Mouse (Mus musculus): ENCODE measurements around the gene BC051142. TPM values are rescaled to one million over a fixed set of nuclear protein-coding genes. Genes with fewer than 3 reads are reported as not detected.
A peak's percentile ranks its signal among the peaks of the same experiment; 100 is the strongest.

Gene BC051142
- not detected for total RNA-seq (2022)

DNA sequence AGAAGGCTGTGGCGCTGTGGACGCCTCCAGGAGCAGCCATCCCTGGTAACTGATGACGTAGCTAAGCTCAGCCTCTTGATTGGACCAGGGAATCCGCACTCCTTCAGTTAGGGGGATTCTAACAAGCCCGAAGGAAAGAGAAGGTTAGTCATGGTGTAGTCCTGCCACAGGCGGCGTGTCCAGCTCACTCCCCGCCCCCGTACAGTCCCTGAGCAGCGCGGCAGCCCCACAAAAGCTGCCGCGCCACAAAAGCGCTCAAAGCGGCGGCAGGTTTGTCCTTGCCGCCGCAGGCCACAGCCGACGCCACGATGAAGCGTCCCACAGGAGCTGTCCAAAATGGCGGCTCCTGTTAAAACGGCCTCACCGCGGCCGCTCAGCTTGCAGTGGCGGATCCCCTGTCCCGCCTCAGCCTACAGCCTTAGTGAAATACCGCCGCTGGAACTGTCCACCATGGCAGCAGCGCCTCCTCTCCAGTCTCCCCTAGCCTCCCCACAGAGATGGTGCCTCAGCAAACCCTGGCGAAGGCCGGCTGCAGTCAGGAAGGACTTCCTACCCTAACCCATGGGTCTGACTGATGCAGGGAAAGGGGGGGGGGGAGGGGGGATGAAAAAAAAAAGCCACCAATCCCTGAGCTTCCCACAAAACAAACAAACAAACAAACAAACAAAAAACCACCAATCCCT is at the start of gene BC051142:
Gene BC051142 (plus strand): TSS at position 110 of the 683 bp plus-strand sequence.
- DNase-seq (ENCODE audit: low spot score in 2 of 2): peak; percentile 34 to 44

DNA sequence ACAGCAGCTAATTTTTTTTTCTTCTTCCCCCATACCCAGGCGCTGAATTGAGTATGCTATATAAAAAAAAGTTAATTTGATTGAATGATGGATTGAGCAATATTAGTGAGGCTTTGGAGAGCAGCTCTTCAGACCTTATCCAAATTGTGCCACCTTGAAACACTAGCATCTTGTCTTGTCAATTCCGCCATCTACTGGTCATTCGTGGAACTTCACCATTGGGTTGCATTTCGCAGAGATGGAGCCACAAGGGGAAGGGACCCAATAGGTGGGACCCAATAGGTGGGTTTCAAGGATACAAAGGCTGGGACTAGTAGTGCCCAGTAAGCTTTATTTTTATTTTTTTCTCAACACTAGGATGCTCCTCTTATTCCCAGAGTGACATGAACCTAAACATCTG is 49.2 kb upstream of the BC051142 start:
- peak; percentile 31 to 37 for DNase-seq (ENCODE audit: low spot score in 2 of 2)

DNA sequence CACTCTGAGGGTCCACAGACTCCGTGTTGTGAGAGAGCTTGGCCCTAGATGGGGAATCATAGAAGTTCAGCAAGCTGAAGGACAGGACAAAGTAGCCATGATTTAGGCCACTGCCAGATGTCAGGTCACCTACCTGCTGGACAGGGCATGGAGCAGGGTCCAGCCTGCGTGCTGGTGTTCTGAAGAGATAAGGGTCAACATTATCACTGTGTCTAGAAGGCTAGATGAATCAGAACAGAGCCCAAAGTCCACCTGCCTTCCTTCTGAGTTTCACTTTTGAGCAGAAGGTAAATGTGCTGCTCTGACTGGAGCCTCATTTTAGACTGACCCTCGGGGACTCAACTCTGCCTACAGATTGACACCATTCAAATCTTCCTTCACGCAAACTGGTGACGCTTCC is 44.1 kb upstream of the BC051142 start, which contains the start of gene Btnl2:
Gene Btnl2 (plus strand): TSS at position 284 of the 400 bp plus-strand sequence.
- DNase-seq (ENCODE audit: low spot score in 2 of 2): no peak

DNA sequence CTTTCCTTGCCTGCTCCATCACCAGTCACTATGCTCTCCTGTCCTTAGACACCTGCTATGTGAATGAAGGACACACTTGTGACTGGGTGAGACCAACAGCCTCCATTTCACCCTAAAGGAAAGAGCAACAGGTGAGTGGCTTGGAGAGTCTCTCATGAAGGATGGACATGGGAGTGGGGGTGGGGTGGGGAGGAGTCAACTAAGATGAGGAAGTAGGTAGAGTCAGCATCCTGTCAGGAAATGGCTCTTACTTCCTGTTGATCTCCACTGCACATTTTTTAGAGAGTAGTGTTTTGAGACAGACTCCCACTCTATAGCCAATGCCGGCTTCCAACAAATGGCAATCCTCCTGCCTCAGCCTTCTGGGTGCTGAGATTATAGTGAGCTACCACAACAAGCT is 43.7 kb upstream of the BC051142 start:
- DNase-seq (ENCODE audit: low spot score in 2 of 2): no peak

DNA sequence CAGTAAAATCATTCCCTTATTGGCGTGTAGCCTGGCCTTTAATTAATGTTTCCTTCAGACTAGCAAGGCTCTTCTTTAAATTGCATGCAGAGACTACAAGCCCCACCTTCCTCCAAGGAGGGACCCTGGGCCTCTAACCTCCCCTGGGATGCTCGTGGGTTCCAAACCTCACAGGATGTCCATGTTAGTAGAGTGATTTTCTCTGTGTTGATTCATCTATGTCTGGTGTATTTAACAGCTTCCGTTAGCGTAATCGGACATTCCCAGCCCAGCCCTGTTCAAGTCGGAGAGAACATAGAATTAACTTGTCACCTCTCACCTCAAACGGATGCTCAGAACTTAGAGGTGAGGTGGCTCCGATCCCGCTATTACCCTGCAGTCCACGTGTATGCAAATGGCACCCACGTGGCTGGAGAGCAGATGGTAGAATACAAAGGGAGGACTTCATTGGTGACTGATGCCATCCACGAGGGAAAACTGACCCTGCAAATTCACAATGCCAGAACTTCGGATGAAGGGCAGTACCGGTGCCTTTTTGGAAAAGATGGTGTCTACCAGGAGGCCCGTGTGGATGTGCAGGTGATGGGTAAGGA is 35.6 kb upstream of the BC051142 start:
- no peak for DNase-seq (ENCODE audit: low spot score in 2 of 2)

DNA sequence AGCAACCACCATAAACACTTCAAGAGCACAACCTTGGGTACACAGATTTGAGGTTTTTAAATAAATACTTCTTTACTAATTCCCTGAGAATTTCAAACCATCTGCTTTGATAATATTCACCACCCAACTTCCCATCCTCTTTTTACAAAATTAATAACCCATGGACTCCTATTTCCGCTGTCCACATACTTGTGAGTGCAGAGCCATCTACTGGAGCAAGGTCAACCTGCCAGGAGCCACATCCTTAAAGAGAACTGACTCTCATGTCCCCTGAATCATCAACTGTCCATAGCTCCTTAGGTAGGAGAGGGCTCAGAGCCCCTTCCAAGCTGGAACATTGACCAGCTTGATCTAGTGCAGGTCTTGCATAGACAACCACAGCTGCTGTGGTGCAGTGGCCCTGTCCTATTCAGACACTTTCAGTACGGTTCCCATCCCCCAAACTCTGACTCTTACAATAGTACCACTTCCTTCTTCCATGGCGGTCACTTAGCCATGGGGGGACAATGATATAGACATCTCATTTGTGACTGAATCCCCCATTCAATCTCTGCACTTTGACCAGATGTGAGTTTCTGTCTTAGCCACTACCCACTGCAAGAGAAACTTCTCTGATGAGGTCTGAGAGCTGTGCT is 34.8 kb upstream of the BC051142 start:
- DNase-seq (ENCODE audit: low spot score in 2 of 2): no peak

DNA sequence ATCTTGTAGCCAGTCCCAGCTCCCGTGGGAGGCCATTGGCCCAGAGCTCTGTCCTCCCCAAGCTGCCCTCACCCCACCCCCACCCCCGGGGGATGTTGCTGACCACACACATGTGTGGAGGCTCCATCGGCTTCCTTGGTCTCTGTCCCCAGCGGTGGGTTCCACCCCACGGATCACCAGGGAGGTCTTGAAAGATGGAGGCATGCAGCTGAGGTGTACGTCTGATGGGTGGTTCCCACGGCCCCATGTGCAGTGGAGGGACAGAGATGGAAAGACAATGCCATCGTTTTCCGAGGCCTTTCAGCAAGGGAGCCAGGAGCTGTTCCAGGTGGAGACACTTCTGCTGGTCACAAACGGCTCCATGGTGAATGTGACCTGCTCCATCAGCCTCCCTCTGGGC is 33.6 kb upstream of the BC051142 start:
- DNase-seq (ENCODE audit: low spot score in 2 of 2): no peak

DNA sequence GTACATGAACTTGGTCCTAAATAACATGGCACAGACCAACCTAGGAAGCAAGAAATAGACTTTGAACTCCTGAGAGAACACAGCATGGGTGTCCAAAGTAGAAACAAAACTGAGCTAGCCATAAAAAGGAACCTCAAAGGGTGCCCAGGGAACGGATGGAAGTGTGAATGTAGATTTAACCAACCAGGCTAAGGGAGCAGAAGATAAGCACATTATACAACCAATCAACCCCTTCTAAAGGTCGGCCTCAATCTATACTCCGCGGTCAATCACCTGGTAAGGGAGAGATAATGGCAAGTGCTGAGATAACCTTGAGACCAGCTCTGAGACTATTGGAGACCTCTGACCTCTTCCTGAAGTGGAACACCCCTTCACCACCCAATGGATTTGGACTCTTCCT is 28.1 kb upstream of the BC051142 start:
- DNase-seq (ENCODE audit: low spot score in 2 of 2): no peak

DNA sequence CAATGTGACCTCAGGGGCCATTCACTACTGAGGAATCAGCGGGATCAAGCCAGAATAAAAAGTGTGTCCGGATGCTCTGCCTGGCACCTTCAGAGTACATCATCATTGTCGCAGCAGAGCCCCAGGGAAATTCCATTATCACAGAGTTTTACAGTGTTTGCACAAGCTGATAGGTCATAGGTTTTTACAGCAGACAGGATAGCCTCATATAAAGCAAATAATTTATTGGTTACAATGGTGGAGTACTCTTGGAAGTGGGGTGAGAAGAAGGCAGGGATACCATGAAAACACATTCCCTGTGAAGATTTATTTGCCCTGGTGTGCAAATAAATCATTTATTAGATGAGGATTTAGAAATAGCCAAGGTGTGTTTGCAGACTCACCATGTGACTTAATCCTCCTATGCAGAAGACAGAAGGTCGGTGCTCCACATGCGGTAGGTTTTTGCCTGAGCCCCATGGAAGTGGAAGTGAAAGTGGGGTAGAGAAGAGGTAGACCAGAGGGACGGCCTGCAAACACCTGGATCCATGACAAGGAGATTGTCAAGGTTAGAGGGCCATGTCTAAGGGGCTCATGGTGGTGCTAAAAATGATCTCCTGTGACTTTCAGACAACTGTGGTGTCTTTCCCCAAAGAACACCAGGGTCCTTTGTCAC is 25.4 kb upstream of the BC051142 start:
- no peak for DNase-seq (ENCODE audit: low spot score in 2 of 2)

DNA sequence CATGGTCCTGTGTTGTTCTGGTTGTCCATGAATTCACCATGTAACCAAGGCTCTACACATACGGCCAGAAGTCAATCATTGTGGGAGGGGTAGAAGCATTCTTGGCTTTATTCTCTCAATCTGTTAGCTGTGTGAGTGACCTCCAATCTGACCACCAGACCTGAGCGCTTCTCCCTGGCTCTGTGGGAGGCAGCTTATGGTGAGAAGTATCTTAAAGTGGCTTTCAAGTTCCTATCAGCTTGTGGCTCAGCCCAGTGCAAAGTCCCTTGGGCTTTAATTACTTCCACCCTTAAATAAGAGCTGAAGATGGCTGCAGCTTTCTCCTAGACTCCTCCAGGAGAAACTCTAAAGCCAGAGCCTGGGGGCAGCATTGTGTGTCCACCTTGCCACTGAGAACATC is 21.8 kb upstream of the BC051142 start, which contains the start of gene Btnl1:
Gene Btnl1 (plus strand): TSS at position 286 of the 400 bp plus-strand sequence.
- DNase-seq (ENCODE audit: low spot score in 2 of 2): no peak

DNA sequence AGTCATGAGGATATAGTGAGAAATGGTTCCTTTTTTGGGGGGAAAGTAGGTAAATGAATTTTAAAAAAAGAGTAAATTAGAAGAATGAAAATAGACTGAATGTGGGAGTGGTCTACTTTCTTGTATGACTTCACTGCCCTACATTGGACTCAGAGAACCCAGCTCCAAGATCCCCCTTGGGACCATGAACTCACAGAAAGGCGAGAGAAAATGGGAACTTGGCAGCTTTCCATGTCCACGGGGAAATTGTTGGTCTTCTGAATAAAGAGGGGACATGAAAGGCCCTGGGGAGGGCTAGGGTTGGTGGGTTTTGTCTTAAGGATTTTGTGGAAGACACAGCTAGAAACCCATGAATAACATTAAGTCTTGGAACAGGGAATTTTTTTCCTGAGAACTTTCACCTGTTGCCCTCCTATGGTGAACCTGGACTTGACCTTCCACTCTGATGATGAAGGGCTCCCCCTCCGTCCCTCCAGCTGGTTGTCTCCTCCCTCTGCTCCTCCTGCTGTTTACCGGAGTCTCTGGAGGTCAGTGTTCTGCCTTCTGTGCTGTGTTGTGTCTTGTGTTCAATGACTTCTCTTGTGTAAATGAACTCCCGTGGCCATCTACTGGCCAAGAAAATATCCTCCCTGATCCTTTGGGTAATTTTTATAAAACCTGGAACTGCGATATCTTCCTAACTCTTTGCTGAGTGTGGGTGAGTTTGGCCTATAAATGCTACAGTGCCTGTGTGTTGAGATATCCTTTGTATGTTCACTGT is 21.0 kb upstream of the BC051142 start:
- no peak for DNase-seq (ENCODE audit: low spot score in 2 of 2)

DNA sequence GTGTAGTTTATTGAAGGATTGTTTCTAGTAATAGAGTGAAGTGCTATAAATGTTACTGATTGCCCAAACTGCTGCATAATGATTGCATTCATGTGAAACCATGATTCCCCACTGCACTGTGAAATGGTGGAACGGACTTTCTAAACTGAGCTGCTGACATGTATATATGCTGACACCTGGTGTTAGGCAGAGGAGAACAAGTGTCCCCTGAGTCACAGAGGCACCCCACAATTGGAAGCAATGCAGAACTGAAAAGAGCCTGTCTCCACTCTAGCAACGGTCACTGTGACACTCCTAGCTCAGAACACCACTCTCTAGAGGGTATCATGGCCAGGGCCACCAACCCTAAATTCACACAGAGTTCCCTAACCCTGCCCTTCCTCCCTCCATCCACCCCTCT is 19.9 kb upstream of the BC051142 start:
- DNase-seq (ENCODE audit: low spot score in 2 of 2): no peak

DNA sequence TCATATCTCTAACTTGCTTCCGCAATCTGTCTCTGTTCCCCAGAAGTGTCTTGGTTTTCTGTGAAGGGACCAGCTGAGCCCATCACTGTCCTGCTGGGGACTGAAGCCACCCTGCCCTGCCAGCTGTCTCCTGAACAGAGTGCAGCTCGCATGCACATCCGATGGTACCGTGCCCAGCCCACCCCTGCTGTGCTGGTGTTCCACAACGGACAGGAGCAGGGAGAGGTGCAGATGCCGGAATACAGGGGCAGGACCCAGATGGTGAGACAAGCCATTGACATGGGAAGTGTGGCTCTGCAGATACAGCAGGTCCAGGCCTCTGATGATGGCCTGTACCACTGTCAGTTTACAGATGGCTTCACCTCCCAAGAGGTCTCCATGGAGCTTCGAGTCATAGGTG is 19.2 kb upstream of the BC051142 start:
- no peak for DNase-seq (ENCODE audit: low spot score in 2 of 2)

DNA sequence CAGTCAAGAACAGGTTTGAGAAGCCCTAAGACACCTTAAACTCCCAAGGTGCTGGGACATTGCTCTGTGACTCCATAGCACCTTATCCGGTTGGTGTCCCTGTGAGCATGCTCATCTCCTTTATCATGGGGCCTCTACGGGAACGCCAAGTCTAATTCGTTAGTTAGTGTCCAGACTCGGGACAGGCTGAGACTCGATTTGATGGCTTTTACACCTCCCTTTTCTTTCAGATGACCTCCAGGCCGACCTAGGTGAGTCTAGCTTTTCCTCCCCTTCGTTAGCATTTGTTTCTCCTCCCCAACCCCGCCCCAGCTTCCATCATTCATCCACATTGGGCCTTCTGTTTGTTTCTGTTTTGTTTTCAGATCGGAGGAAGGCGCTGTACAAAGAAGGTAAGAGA is 16.7 kb upstream of the BC051142 start:
- no peak for DNase-seq (ENCODE audit: low spot score in 2 of 2)

DNA sequence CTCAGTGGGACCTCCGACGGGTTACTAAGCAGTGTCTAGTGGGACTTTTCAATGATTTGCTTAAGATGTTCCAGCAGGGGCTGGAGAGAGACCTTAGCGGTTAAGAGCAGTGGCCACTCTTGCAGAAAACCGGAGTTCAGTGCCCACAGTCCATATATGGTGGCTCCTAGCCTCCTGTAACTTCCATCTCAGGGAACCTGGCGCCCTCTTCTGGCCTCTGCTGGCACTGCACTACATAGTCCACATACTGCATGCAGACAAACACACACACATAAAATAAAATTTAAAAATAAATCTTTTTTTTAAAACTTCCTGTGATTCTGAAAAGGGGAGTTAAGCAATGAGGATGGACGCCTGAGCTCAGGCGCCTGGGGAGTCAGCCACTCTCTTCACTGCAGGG is 15.4 kb upstream of the BC051142 start:
- no peak for DNase-seq (ENCODE audit: low spot score in 2 of 2)

DNA sequence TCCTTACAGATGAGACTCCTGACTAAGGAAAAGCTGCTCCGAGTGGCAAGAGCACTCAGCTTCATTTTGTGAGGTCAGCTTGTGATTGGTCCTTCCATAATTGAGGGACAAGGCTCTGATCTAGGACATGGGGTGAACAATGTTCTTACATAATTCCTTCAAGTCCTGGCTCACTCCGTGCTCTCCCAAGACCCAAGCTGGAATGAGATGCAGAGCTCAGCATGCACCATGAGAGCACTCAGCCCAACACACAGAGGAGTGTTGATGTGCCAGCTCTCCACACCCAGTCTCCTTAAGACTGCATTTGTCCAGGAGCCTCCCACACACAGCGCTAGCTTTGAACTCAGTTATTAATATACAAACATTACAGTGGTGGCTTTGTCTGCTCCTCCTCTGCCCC is 13.9 kb upstream of the BC051142 start:
- DNase-seq (ENCODE audit: low spot score in 2 of 2): no peak

DNA sequence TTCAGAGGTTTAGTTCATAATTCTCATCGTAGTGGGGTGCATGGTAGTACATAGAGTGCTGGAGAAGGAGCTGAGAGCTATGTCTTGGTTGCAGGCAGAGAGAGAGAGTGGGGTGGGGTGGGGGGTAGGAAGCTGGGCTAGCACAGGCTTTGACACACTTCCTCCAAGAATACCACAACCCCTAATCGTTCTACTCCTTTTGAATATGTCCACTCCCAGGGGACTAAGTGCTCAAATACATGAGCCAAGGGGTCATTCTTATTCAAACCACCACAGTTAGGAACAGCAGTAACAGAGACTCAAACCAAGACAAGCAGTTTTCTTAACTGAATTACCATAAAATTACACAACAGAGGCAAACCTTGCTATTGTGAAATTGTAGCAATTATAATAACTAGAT is 12.0 kb upstream of the BC051142 start:
- DNase-seq (ENCODE audit: low spot score in 2 of 2): no peak

DNA sequence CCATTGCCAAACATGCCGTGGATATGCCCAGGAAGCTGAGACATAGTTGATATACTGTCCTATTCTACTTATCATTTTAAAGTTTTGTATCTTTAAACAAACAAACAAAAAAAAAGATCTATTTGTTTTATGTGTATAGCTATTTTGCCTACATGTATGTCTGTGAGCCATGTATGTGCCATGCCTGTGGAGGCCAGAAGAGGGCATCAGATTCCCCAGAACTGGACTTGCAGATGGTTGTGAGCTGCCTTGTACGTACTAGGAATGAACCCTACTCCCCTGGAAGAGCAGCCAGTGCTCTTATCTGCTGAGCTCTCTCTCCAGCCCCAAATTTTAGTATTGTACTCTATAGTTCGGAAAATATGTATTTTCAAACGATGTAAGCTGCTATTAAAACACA is 10.1 kb upstream of the BC051142 start:
- DNase-seq (ENCODE audit: low spot score in 2 of 2): no peak

DNA sequence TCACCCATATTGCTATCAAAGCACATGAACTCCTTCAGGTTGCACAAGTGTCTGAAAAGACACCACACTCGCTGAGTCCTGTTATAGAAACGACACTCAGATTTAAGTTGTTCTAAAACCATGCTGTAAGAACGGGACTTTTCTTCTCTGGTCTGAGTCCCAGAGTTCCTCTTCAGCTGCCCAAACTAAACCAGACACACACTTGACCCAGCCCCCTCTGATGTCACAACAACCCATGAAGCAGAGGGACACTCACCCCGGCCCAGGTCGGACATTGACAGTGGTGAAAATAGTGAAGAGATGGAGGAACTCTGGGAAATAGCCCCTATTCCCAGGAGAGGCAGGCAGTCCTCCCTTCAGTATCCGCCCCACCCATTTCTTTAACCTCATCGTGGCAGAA is 7.1 kb upstream of the BC051142 start:
- DNase-seq (ENCODE audit: low spot score in 2 of 2): no peak

DNA sequence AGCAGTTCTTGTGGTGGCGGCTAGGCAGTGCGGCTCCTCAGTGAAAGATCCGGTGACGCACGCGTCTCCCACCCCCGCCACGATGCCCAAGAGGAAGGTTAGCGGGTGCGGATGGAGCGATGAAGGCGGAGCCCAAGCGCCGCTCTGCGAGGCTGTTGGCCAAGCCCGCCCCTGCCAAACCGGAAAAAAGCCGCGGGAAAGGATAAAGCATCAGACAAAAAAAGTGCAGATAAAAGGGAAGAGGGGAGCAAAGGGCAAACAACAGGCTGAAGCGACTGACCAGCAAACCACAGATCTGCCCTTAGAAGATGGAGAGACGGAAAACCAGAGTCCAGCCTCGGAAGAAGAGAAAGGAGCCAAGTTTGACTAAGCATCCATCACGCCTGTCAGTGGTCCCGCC is 6.3 kb upstream of the BC051142 start:
- no peak for DNase-seq (ENCODE audit: low spot score in 2 of 2)

DNA sequence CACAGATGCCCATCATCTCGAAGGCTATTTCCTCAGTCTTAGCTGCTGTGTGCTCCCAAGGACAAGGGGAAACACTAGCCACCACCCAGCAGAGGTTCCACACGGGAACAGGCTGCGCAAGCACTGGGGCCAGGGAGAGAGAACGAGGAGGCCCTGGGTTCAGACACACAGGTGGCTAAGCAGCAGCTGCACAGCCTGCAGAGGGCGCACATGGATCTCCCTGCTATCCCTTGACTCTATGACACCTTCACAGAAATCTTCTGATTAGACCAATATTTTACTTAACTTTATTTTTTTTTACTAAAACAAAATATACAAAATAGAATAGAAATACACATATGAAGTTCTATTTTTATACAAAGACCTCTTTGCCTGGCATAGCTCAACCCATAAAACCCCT is 1.3 kb upstream of the BC051142 start:
- no peak for DNase-seq (ENCODE audit: low spot score in 2 of 2)

Measured in gastrocnemius, adult 8-10 months (tissue).